Mouse (Mus musculus): ENCODE data around the gene Dcaf11. TPM values are rescaled to one million over a fixed set of nuclear protein-coding genes. Genes with fewer than 3 reads are reported as not detected.
A peak's percentile ranks its signal among the peaks of the same experiment; 100 is the strongest.

Gene Dcaf11
- 109 and 116 TPM in 2 replicates for polyA plus RNA-seq (2015; fragmentation: Nextera tagmentation; extraction: Ambion mirVana)

- H3K4me2 ChIP-seq (ENCODE audit: low read length), result peak within 1 kb of the TSS; percentile 85
- peaks cover 9% of the 10 kb centered on the region; the same call in 1 of the 2 replicates for H3K36me3 ChIP-seq (ENCODE audit: insufficient read depth, low read length)
- peak within 1 kb of the TSS; percentile 86 for H3K9ac ChIP-seq (ENCODE audit: low read depth, low read length)
- ATAC-seq (replicated peaks; ENCODE audit: low FRiP score, low read depth), result peak; percentile 86
- H3K27ac ChIP-seq, result peak within 1 kb of the TSS; percentile 100
- H3K9me3 ChIP-seq (replicated peaks; ENCODE audit: low read length), result no peaks in the 10 kb centered on the region
- no peaks in the 10 kb centered on the region for H3K27me3 ChIP-seq (ENCODE audit: insufficient read depth, low read length)
- 0% methylated on average over 27 of the region's 27 CpGs for WGBS
- TF ChIP-seq CTCF (IDR thresholded peaks at IDR 0.05; ENCODE audit: low read depth), result peak; percentile 41; the same call in 1 of the 2 replicates
- H3K4me1 ChIP-seq (replicated peaks; ENCODE audit: insufficient read depth, low read length), result peaks cover 9% of the 10 kb centered on the region; the same call in 1 of the 2 replicates
- H3K4me3 ChIP-seq (replicated peaks; ENCODE audit: low read depth, low read length), result peak within 1 kb of the TSS; percentile 68
- DNase-seq (ENCODE audit: low spot score), result peak; percentile 98
Measured at GRCm38 (mm10) chr14:55559799-55560201, at the start of gene Dcaf11. TSS of gene Dcaf11 (plus strand) at chr14:55560006.

GRCm38 (mm10) chr14:55510125-55510731, 49.6 kb upstream of the Dcaf11 start, which contains the start of gene Cpne6:
TSS of gene Cpne6 (plus strand) at chr14:55510445.
- Histone ChIP-seq H3K27ac (no peak within 1 kb of the TSS), H3K9me3 (replicated peaks; ENCODE audit: low read length) (no peaks in the 10 kb centered on the region), H3K4me2 (ENCODE audit: low read length) (no peak within 1 kb of the TSS), H3K27me3 (ENCODE audit: insufficient read depth, low read length) (no peaks in the 10 kb centered on the region), H3K9ac (ENCODE audit: low read depth, low read length) (no peak within 1 kb of the TSS), H3K36me3 (ENCODE audit: insufficient read depth, low read length) (no peaks in the 10 kb centered on the region), H3K4me1 (replicated peaks; ENCODE audit: insufficient read depth, low read length) (no peaks in the 10 kb centered on the region), H3K4me3 (replicated peaks; ENCODE audit: low read depth, low read length) (no peak within 1 kb of the TSS)
- TF ChIP-seq CTCF (IDR thresholded peaks at IDR 0.05; ENCODE audit: low read depth), result no peak
- DNase-seq (ENCODE audit: low spot score), result no peak
- no peak for ATAC-seq (replicated peaks; ENCODE audit: low FRiP score, low read depth)
- 56% methylated on average over 19 of the region's 22 CpGs for WGBS

DNA sequence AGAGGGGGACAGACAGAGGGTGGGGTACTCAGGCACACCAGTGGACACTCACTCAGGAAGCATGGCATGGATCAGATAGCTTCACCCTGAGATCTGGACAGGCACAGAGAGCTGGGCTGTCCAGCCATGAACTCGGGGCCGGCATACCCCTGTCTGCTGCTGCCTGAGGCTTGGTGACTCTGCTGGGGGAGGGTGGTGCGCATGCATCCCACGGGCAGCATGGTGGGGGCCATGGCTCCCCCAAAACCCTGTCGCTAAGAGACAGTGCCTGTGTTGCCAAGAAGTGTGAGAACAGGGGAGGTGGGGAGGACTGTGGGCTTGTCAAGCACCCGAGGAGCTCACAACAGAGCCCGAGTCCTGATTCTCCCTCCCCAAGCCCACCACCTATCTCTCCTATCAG, 48.8 kb upstream of the Dcaf11 start:
- ATAC-seq (replicated peaks; ENCODE audit: low FRiP score, low read depth) (no peak; the same call in 1 of the 2 replicates), DNase-seq (ENCODE audit: low spot score) (no peak)
- 40% methylated on average over 7 of the region's 7 CpGs for WGBS
- Histone ChIP-seq H3K36me3 (ENCODE audit: insufficient read depth, low read length) (no peaks in the 10 kb centered on the region), H3K9me3 (replicated peaks; ENCODE audit: low read length) (no peaks in the 10 kb centered on the region), H3K4me3 (replicated peaks; ENCODE audit: low read depth, low read length) (no peak overlapping the region), H3K27ac (no peak overlapping the region), H3K27me3 (ENCODE audit: insufficient read depth, low read length) (no peaks in the 10 kb centered on the region), H3K4me2 (ENCODE audit: low read length) (no peak overlapping the region), H3K9ac (ENCODE audit: low read depth, low read length) (no peak overlapping the region), H3K4me1 (replicated peaks; ENCODE audit: insufficient read depth, low read length) (no peaks in the 10 kb centered on the region)
- no peak for TF ChIP-seq CTCF (IDR thresholded peaks at IDR 0.05; ENCODE audit: low read depth)

GRCm38 (mm10) chr14:55513927-55514326, 45.9 kb upstream of the Dcaf11 start:
- no peaks in the 10 kb centered on the region for H3K4me1 ChIP-seq (replicated peaks; ENCODE audit: insufficient read depth, low read length)
- WGBS, result 63% methylated on average over 10 of the region's 10 CpGs

DNA sequence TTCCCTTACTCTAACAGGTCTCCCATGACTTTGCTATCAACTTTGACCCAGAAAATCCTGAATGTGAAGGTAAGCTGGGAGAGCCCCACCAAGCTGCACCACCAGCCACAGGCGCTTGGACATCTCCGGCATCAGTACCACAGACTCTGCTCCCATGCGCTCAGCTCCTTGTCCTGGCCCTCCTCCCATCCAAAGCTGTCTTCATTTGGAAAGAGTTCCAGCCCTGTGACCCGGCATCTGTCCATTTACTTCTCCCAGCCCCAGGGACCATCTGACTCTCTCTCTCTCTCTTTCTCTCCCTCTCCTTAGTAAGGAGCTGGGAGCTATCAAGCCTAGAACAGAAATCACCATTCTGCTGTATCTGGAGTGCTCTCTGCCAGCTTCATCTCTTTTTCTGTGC, 44.0 kb upstream of the Dcaf11 start:
- no peak overlapping the region for H3K4me2 ChIP-seq (ENCODE audit: low read length)
- DNase-seq (ENCODE audit: low spot score) (no peak), ATAC-seq (replicated peaks; ENCODE audit: low FRiP score, low read depth) (no peak)
- H3K9me3 ChIP-seq (replicated peaks; ENCODE audit: low read length), result no peaks in the 10 kb centered on the region
- H3K27ac ChIP-seq, result no peak overlapping the region
- H3K4me3 ChIP-seq (replicated peaks; ENCODE audit: low read depth, low read length), result no peak overlapping the region
- no peak overlapping the region for H3K9ac ChIP-seq (ENCODE audit: low read depth, low read length)
- 92% methylated on average over 4 of the region's 4 CpGs for WGBS
- no peak for TF ChIP-seq CTCF (IDR thresholded peaks at IDR 0.05; ENCODE audit: low read depth)
- H3K36me3 ChIP-seq (ENCODE audit: insufficient read depth, low read length), result no peaks in the 10 kb centered on the region
- peaks cover 12% of the 10 kb centered on the region for H3K27me3 ChIP-seq (ENCODE audit: insufficient read depth, low read length)
- H3K4me1 ChIP-seq (replicated peaks; ENCODE audit: insufficient read depth, low read length), result no peaks in the 10 kb centered on the region

More at GRCm38 (mm10) chr14:55513927-55514326, 45.9 kb upstream of the Dcaf11 start:
- H3K27ac ChIP-seq, result no peak overlapping the region
- H3K4me2 ChIP-seq (ENCODE audit: low read length), result no peak overlapping the region
- no peak for ATAC-seq (replicated peaks; ENCODE audit: low FRiP score, low read depth)
- no peak for DNase-seq (ENCODE audit: low spot score)
- no peak overlapping the region for H3K4me3 ChIP-seq (replicated peaks; ENCODE audit: low read depth, low read length)
- no peaks in the 10 kb centered on the region for H3K27me3 ChIP-seq (ENCODE audit: insufficient read depth, low read length)
- TF ChIP-seq CTCF (IDR thresholded peaks at IDR 0.05; ENCODE audit: low read depth), result no peak
- no peaks in the 10 kb centered on the region for H3K36me3 ChIP-seq (ENCODE audit: insufficient read depth, low read length)
- no peak overlapping the region for H3K9ac ChIP-seq (ENCODE audit: low read depth, low read length)
- no peaks in the 10 kb centered on the region for H3K9me3 ChIP-seq (replicated peaks; ENCODE audit: low read length)

DNA sequence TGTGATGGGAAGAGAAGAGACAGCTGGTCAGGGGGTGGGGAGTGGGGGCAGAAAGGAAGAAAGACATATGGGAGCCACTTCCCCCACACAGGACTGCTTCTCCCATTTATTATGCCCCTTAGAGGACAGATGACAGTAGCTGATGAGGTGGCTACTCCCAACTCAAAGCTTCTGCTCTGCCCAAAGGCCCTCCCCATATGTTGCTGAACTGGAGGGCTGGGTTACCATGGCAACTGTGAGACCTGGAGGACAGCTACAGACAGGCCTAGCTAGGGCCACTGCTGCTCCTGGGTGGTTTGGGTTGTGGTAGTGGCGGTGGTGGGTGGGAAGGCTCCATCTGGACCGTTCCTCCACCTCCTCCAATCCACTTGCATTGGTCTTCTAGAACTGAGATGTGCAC, 40.9 kb upstream of the Dcaf11 start:
- no peaks in the 10 kb centered on the region for H3K4me1 ChIP-seq (replicated peaks; ENCODE audit: insufficient read depth, low read length)
- WGBS, result 47% methylated on average over 2 of the region's 2 CpGs
- peaks cover 20% of the 10 kb centered on the region for H3K27me3 ChIP-seq (ENCODE audit: insufficient read depth, low read length)
- no peaks in the 10 kb centered on the region for H3K9me3 ChIP-seq (replicated peaks; ENCODE audit: low read length)
- H3K36me3 ChIP-seq (ENCODE audit: insufficient read depth, low read length), result no peaks in the 10 kb centered on the region
- H3K4me2 ChIP-seq (ENCODE audit: low read length), result no peak overlapping the region
- no peak for TF ChIP-seq CTCF (IDR thresholded peaks at IDR 0.05; ENCODE audit: low read depth)
- H3K9ac ChIP-seq (ENCODE audit: low read depth, low read length), result no peak overlapping the region
- DNase-seq (ENCODE audit: low spot score) (no peak), ATAC-seq (replicated peaks; ENCODE audit: low FRiP score, low read depth) (no peak)
- H3K27ac ChIP-seq, result no peak overlapping the region
- H3K4me3 ChIP-seq (replicated peaks; ENCODE audit: low read depth, low read length), result no peak overlapping the region
